Mouse (Mus musculus): ENCODE measurements around the gene Arhgap28. TPM values are rescaled to one million over a fixed set of nuclear protein-coding genes. Genes with fewer than 3 reads are reported as not detected.

Gene Arhgap28
- total RNA-seq, 2 experiments from 2014 or later: 7.4 to 21.9 TPM

GRCm38 (mm10) chr17:67993371-67994045 lies 10.4 kb downstream of the Arhgap28 start:
- no peak for DNase-seq (ENCODE audit: low spot score in 2 of 2)

- DNase-seq (ENCODE audit: low spot score in 2 of 2): no peak
Observed at GRCm38 (mm10) chr17:67989716-67990115, 14.2 kb downstream of the Arhgap28 start.

- DNase-seq (ENCODE audit: low spot score in 2 of 2): peak; percentile 32 to 53
Observed at GRCm38 (mm10) chr17:67988920-67989621, 14.8 kb downstream of the Arhgap28 start.

- peak in 1 of 2 experiments; percentile 5 for DNase-seq (ENCODE audit: low spot score in 2 of 2)
Observed at GRCm38 (mm10) chr17:67985532-67985931, 18.4 kb downstream of the Arhgap28 start.

GRCm38 (mm10) chr17:67980573-67980972 lies 23.3 kb downstream of the Arhgap28 start:
- no peak for DNase-seq (ENCODE audit: low spot score in 2 of 2)

- DNase-seq (ENCODE audit: low spot score in 2 of 2): no peak
Observed at GRCm38 (mm10) chr17:67979248-67979647, 24.7 kb downstream of the Arhgap28 start.

GRCm38 (mm10) chr17:67978786-67979185 lies 25.1 kb downstream of the Arhgap28 start:
- peak; percentile 55 to 70 for DNase-seq (ENCODE audit: low spot score in 2 of 2)

GRCm38 (mm10) chr17:67976465-67976864 lies 27.5 kb downstream of the Arhgap28 start:
- no peak for DNase-seq (ENCODE audit: low spot score in 2 of 2)

- no peak for DNase-seq (ENCODE audit: low spot score in 2 of 2)
Observed at GRCm38 (mm10) chr17:67976027-67976426, 27.9 kb downstream of the Arhgap28 start.

- no peak for DNase-seq (ENCODE audit: low spot score in 2 of 2)
Observed at GRCm38 (mm10) chr17:67974679-67975078, 29.2 kb downstream of the Arhgap28 start.

GRCm38 (mm10) chr17:67966853-67967540 lies 36.9 kb downstream of the Arhgap28 start:
- no peak for DNase-seq (ENCODE audit: low spot score in 2 of 2)

- no peak for DNase-seq (ENCODE audit: low spot score in 2 of 2)
Observed at GRCm38 (mm10) chr17:67962858-67963257, 41.1 kb downstream of the Arhgap28 start.

GRCm38 (mm10) chr17:67962020-67962419 lies 41.9 kb downstream of the Arhgap28 start:
- DNase-seq (ENCODE audit: low spot score in 2 of 2): no peak

GRCm38 (mm10) chr17:67958909-67959308 lies 45.0 kb downstream of the Arhgap28 start:
- DNase-seq (ENCODE audit: low spot score in 2 of 2): no peak

- no peak for DNase-seq (ENCODE audit: low spot score in 2 of 2)
Observed at GRCm38 (mm10) chr17:67957603-67958002, 46.3 kb downstream of the Arhgap28 start.

GRCm38 (mm10) chr17:67955876-67956690 lies 47.8 kb downstream of the Arhgap28 start:
- no peak for DNase-seq (ENCODE audit: low spot score in 2 of 2)

GRCm38 (mm10) chr17:67954961-67955360 lies 49.0 kb downstream of the Arhgap28 start:
- no peak for DNase-seq (ENCODE audit: low spot score in 2 of 2)

- no peak for DNase-seq (ENCODE audit: low spot score in 2 of 2)
Observed at GRCm38 (mm10) chr17:67950523-67951213, 53.3 kb downstream of the Arhgap28 start.

- DNase-seq (ENCODE audit: low spot score in 2 of 2): no peak
Observed at GRCm38 (mm10) chr17:67948601-67949000, 55.3 kb downstream of the Arhgap28 start.

GRCm38 (mm10) chr17:67945453-67945852 lies 58.5 kb downstream of the Arhgap28 start:
- DNase-seq (ENCODE audit: low spot score in 2 of 2): no peak
